Mouse (Mus musculus) liver, adult 2 months (tissue): ENCODE results near the gene Pigh.

ENCODE experiments used
- CTCF ChIP-seq: fragments of 200-500 bp; IDR thresholded peaks from 2 replicates; pipeline ENCODE4 v1.5.1; 2011; ENCODE audit warnings: low read depth, low read length, control low read depth
- POLR2A ChIP-seq: fragments of 200-500 bp; IDR thresholded peaks from 2 replicates; pipeline ENCODE4 v1.6.1; 2011; ENCODE audit warnings: low read length, control low read depth; ENCODE audit not compliant: insufficient read depth; ENCODE audit errors: extremely low read depth

DNA sequence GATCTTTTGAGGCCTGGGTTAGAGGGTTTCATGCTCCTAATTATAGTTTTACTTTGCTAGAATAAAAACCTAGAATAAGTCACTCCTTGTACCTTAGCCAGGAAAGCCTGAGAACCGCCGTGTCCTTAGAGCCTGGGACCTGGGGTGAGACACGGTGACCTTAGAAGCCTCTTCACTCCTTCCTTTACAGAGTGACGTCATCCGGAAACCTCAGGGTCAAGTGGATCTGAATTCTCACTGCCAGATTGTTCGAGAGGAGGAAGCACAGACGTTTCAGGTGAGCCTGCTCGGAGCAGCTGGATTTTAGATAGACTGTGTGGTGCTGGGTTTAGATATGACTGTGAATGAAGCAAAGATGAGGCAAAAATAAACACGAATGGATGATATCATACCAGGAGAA lies 23.0 kb downstream of the Pigh start:
- no peak for TF ChIP-seq CTCF
- TF ChIP-seq POLR2A: no peak
